Mouse (Mus musculus): ENCODE results near the gene Hnrnpf. TPM values are rescaled to one million over a fixed set of nuclear protein-coding genes. Genes with fewer than 3 reads are reported as not detected.

The Hnrnpf gene
- polyA plus RNA-seq, 1 experiment = 102 TPM

DNA sequence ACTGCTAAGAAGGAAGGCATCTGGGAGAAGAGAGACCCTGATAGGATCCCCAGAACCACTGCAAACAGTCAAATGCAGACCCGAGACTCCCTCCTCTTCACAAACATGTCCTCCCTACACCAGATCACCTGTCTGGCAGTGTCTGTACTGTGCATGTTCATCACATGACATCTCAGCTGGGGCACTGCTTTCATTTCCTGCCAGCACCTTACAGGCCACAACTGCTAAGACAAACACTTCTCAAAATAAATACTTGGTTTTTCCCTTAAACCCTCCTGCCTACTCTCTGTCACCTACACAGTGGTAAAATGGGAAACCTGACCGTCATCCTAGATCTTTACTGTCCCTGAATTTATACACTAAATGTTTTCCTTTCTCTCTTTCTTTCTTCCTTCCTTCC, 43.8 kb downstream of the Hnrnpf start:
- WGBS = 75% methylated on average over 2 of the region's 2 CpGs
- Histone ChIP-seq H3K36me3 (ENCODE audit: control insufficient read depth, insufficient read depth, low read length) (no peaks in the 10 kb centered on the region), H3K4me3 (ENCODE audit: low read depth, low read length) (no peak overlapping the region), H3K27ac (ENCODE audit: insufficient read depth, low read depth, low read length) (no peak overlapping the region), H3K4me1 (ENCODE audit: control insufficient read depth, insufficient read depth, insufficient read length, low read length) (no peaks in the 10 kb centered on the region), H3K27me3 (ENCODE audit: control insufficient read depth, insufficient read depth, low read length) (no peaks in the 10 kb centered on the region)
- TF ChIP-seq POLR2A (IDR thresholded peaks at IDR 0.05; ENCODE audit: low read depth, low read length) = no peak
- no peak for TF ChIP-seq CTCF (IDR thresholded peaks at IDR 0.05; ENCODE audit: extremely low read depth, insufficient read length, insufficient replicate concordance, low read depth, low read length)

DNA sequence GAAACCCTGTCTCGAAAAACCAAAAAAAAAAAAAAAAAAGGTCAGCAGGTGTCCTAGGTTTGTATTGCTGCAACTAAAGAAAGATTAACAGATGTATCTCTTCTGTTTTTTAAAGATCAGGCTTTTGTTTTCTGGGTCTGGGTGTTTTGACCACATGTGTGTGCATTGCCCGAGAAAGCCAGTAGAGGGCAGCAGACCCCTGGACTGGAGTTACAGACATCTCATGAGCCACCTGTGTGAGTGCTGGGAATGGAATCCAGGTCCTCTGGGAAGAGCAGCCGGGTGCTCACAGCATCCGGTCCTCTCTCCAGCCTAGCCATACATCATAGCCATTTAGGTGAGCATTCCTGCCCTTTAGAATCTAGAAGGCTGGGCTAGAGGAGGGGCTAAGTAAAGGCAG, 52.2 kb downstream of the Hnrnpf start:
- peaks cover 5% of the 10 kb centered on the region; the same call in 1 of the 2 replicates for H3K4me1 ChIP-seq (ENCODE audit: control insufficient read depth, insufficient read depth, insufficient read length, low read length)
- WGBS = 81% methylated on average over 4 of the region's 4 CpGs
- no peaks in the 10 kb centered on the region for H3K27me3 ChIP-seq (ENCODE audit: control insufficient read depth, insufficient read depth, low read length)
- no peaks in the 10 kb centered on the region for H3K36me3 ChIP-seq (ENCODE audit: control insufficient read depth, insufficient read depth, low read length)
- H3K27ac ChIP-seq (ENCODE audit: insufficient read depth, low read depth, low read length) = no peak overlapping the region
- TF ChIP-seq CTCF (IDR thresholded peaks at IDR 0.05; ENCODE audit: extremely low read depth, insufficient read length, insufficient replicate concordance, low read depth, low read length) = no peak
- TF ChIP-seq POLR2A (IDR thresholded peaks at IDR 0.05; ENCODE audit: low read depth, low read length) = no peak
- no peak overlapping the region for H3K4me3 ChIP-seq (ENCODE audit: low read depth, low read length)

DNA sequence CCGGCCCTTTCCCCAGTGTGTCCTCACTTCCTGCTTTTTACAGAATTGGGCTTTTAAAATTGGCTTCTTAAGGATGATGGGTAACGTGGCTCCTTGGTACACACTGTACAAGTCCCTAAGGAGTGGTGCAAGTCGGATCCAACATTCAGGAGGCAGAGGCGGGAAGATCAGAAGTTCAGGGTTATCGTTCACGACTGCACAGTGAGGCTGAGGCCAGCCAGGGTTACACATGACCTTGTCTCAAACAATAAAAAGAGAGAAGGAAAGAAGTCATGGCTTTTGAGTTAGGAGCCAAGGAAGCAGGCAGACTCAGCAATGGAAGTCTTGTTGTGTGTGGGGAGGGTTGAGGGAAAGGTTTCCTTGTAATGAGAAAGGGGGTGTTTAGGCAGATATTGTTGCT, 56.0 kb downstream of the Hnrnpf start:
- Histone ChIP-seq H3K4me3 (ENCODE audit: low read depth, low read length) (no peak overlapping the region), H3K36me3 (ENCODE audit: control insufficient read depth, insufficient read depth, low read length) (no peaks in the 10 kb centered on the region), H3K27ac (ENCODE audit: insufficient read depth, low read depth, low read length) (no peak overlapping the region), H3K27me3 (ENCODE audit: control insufficient read depth, insufficient read depth, low read length) (no peaks in the 10 kb centered on the region), H3K4me1 (ENCODE audit: control insufficient read depth, insufficient read depth, insufficient read length, low read length) (peaks cover 5% of the 10 kb centered on the region; the same call in 1 of the 2 replicates)
- WGBS = 44% methylated on average over 6 of the region's 6 CpGs
- TF ChIP-seq CTCF (IDR thresholded peaks at IDR 0.05; ENCODE audit: extremely low read depth, insufficient read length, insufficient replicate concordance, low read depth, low read length) (no peak), POLR2A (IDR thresholded peaks at IDR 0.05; ENCODE audit: low read depth, low read length) (no peak)

DNA sequence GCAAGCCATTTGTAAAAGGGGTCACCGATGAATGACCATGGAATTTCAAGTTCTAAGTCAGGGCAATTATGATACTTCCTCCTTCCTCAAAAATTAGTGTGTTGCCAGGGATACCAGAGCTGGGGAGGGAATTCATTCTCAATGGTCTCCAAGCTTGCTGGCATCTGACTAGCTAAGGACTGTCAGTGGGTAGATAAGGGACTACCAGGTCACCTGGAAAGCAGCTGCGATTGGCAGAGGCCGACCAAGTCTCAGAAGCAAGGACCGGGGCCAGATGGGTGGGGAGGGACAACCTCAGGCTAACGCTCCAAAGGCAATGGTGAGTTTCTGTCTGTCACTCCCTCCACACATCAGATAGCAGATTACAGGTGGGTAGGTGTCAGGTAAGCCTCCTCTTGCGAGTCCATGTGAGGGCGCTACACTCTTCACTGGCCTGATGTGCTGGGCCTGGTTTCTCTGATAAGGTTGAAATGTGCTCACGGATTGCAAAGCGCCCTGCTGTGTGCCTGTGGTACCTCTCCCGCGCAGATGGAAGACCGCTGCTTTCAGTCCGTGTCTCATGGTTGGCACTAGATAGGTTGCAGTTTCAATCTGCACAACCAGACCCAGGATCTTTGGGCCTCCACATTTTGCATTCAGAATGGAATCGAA, 56.9 kb downstream of the Hnrnpf start:
- Histone ChIP-seq H3K36me3 (ENCODE audit: control insufficient read depth, insufficient read depth, low read length) (no peaks in the 10 kb centered on the region), H3K4me3 (ENCODE audit: low read depth, low read length) (no peak overlapping the region), H3K27me3 (ENCODE audit: control insufficient read depth, insufficient read depth, low read length) (no peaks in the 10 kb centered on the region), H3K27ac (ENCODE audit: insufficient read depth, low read depth, low read length) (no peak overlapping the region), H3K4me1 (ENCODE audit: control insufficient read depth, insufficient read depth, insufficient read length, low read length) (peaks cover 5% of the 10 kb centered on the region; the same call in 1 of the 2 replicates)
- 20% methylated on average over 14 of the region's 14 CpGs for WGBS
- TF ChIP-seq POLR2A (IDR thresholded peaks at IDR 0.05; ENCODE audit: low read depth, low read length) (no peak), CTCF (IDR thresholded peaks at IDR 0.05; ENCODE audit: extremely low read depth, insufficient read length, insufficient replicate concordance, low read depth, low read length) (no peak)

DNA sequence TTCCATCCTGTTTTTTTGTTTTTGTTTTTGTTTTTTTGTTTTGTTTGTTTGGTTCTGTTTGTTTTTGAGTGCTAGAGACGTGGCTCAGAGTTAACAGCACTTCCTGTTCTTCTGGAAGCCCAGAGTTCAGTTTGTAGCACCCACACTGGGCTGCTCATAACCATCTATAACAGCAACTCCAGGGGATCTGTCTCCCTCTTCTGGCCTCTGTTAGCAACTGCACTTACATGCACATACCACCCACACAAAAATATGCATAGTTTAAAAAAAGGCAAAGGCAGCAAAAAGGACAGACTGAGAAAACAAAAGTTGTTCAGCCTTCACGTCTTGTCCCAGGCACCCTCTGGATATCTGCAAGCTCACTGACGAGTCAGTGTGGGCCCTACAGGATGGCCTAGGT, 63.1 kb downstream of the Hnrnpf start:
- no peak overlapping the region for H3K4me3 ChIP-seq (ENCODE audit: low read depth, low read length)
- no peaks in the 10 kb centered on the region for H3K4me1 ChIP-seq (ENCODE audit: control insufficient read depth, insufficient read depth, insufficient read length, low read length)
- WGBS = 77% methylated on average over 3 of the region's 3 CpGs
- H3K36me3 ChIP-seq (ENCODE audit: control insufficient read depth, insufficient read depth, low read length) = no peaks in the 10 kb centered on the region
- no peak for TF ChIP-seq CTCF (IDR thresholded peaks at IDR 0.05; ENCODE audit: extremely low read depth, insufficient read length, insufficient replicate concordance, low read depth, low read length)
- no peak overlapping the region for H3K27ac ChIP-seq (ENCODE audit: insufficient read depth, low read depth, low read length)
- no peaks in the 10 kb centered on the region for H3K27me3 ChIP-seq (ENCODE audit: control insufficient read depth, insufficient read depth, low read length)

DNA sequence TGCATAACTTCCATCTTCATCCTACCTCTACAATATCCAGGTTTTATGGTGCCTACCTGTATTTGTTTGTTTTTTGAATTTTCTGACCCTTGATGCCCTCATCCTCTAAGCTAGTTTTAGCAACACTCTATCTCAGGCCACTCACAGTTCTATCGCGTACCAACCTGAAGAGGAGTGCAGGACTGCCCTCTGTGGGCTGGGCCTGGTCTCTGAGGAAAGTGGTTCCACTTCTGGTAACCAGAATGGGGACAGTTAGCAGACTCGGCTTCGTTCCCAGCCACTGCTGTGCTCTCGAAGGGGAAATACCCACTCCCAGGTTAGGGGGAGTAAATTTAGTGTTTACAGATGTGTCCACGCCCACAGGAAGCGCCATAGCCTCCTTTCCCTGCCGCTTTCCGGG, 66.6 kb downstream of the Hnrnpf start:
- Histone ChIP-seq H3K27ac (ENCODE audit: insufficient read depth, low read depth, low read length) (no peak overlapping the region), H3K4me1 (ENCODE audit: control insufficient read depth, insufficient read depth, insufficient read length, low read length) (no peaks in the 10 kb centered on the region), H3K36me3 (ENCODE audit: control insufficient read depth, insufficient read depth, low read length) (no peaks in the 10 kb centered on the region), H3K4me3 (ENCODE audit: low read depth, low read length) (no peak overlapping the region), H3K27me3 (ENCODE audit: control insufficient read depth, insufficient read depth, low read length) (no peaks in the 10 kb centered on the region)
- 25% methylated on average over 9 of the region's 9 CpGs for WGBS
- TF ChIP-seq CTCF (IDR thresholded peaks at IDR 0.05; ENCODE audit: extremely low read depth, insufficient read length, insufficient replicate concordance, low read depth, low read length) (no peak), POLR2A (IDR thresholded peaks at IDR 0.05; ENCODE audit: low read depth, low read length) (no peak)

Other genes starting within 250 kb of the Hnrnpf start
- gene Zfp637, start 59.1 kb upstream of the Hnrnpf start, polyA plus RNA-seq (2012; rRNA removed) = 8.0 and 15.9 TPM in 2 replicates
- 2.5 and 5.1 TPM in 2 replicates for gene Zfp239, start 38.2 kb upstream of the Hnrnpf start, polyA plus RNA-seq (2012; rRNA removed)
- not detected in 2 replicates for gene Fxyd4, start 37.4 kb downstream of the Hnrnpf start, polyA plus RNA-seq (2012; rRNA removed)
- 0.19 and 0.22 TPM in 2 replicates for gene Rasgef1a, start 111.1 kb downstream of the Hnrnpf start, polyA plus RNA-seq (2012; rRNA removed)
- 0.28 and 0.38 TPM in 2 replicates for gene Csgalnact2, start 238.8 kb downstream of the Hnrnpf start, polyA plus RNA-seq (2012; rRNA removed)

Data from small intestine, adult 2 months (tissue).